Mouse (Mus musculus) gastrocnemius, adult 8-10 months (tissue): ENCODE results near the gene Tdrd9. TPM values are rescaled to one million over a fixed set of nuclear protein-coding genes. Genes with fewer than 3 reads are reported as not detected.

Experiments
- DNase-seq, 2 experiments: peaks; one replicate each; pipeline ENCODE4 v3.0.0; 2022; ENCODE audit warnings: low spot score in 2 of 2
- total RNA-seq, 4 experiments: library from RNA; stranded (reverse); gene quantifications; 2 replicates each; pipeline ENCODE4 v1.2.4; 2022

Tdrd9 gene
- total RNA-seq, 4 experiments from 2014 or later: 0.07 to 0.29 (median 0.16) TPM; not detected in 1

DNA sequence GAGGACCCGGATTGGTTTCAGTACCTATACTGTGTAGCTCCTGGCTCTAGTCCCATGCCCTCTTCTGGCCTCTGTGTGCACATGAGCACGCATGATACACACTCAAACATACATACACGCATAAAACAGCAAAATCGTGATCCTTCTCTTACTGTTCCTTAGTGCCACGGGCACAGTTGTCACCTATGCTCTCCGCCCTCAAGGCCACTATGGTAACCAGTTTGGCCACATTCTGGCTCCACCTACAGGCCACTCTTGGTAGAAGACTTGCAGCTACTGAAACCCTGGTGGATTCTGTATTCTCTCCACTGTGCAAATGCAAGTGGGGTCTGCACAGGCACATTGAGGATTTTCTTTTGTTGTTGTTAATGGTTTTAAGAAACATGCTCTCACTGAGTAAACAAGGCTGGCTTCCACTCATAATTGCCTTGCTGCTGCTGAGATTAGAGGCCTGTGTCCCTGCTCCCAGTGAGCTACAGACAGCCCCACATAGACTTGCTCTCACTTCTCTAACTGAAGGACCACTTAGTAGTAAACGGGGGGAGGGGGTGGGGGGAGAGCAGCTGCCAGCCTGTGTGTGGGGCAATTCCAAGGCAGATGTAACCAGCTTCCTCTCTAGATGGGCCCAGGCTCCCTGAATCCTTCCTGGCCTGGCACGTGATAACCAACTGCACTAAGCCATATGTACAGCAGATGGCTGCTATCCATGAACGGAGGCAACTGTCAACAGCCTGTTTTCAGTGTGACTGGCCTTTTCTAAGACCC lies 13.1 kb upstream of the Tdrd9 start:
- DNase-seq: peak; percentile 36 to 52

DNA sequence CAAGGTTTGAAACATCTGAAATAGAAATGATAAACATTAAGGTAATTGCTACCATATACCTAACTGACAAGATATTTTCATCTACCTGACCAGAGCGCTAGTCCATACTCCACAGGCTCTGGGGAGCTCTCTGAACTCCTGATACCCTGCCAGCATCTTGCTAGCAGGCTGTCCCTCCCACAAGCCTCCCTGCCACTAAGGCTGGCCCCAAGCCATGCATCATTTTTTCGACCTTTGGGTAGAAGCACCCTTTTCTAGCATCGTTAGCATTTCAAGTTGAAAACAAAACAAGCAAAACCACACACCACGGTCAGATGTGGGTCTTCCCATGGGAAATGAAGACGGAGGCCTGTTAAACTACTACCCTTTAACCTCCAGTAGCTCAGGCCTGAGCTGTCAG lies 8.0 kb upstream of the Tdrd9 start:
- no peak for DNase-seq

DNA sequence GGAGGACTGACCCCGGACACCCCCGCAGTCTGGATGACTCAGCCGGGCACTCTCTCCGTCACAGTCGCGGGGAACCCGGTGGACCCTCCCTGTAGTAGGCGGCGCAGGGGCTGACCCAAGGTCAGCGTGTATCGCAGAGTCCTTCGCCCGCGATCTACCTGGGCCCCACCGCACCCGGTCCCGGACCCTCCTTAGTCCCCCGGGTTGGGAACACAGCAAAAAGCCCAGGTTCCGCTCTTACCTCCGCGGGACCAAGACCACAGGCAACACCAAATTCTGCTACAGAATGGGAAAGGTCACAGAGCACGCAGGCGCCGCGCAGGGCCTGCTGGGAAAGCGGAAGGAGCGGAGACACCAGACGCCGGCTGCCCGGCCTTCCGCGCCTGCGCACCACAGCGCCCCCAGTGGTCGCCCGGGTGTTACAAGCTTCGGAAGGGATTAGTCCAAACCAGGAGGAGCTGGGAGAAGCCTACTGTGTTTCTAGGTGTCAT lies 4.6 kb upstream of the Tdrd9 start, which contains the start of gene Atp5mpl:
TSS of gene Atp5mpl (minus strand) at position 295 of the 491 bp plus-strand sequence.
- DNase-seq: peak; percentile 91 to 92

DNA sequence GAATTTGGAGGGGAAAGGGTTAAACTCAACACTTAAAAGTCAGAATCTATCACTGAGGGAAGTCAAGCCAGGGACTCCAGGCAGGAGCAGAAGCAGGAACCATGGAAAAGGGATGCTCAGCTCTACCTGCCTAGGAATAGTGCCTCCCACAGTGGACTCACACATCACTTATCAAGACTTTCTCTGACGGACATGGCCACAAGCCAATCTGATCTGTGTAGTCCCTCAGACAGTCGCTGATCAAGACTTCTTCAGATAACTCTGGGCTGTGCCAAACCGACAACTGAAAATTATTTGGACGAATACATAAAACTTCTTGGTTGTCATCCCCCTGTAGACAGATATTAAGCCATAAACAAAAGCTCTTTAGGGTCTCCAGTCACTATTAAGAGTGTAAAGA lies 1.3 kb upstream of the Tdrd9 start:
- no peak for DNase-seq

DNA sequence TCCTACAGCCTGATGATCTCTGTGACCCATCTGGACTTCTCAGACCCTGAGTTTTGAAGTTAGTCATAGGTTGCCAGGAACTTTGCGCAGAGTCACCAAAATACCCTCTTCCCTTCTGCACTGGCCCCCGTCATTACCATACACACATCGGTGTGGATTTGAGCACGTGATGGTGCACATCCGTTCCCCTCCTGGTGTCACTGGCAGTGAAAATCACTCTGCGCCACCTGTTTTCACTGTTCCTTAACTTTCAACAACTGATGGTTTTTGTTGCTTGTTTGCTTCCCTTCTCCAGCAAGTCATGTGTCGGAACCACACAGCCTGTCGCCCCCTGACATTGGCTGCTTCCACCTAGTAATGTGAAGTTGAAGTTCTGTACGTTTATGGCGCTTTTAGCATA lies 1.1 kb downstream of the Tdrd9 start:
- no peak for DNase-seq

DNA sequence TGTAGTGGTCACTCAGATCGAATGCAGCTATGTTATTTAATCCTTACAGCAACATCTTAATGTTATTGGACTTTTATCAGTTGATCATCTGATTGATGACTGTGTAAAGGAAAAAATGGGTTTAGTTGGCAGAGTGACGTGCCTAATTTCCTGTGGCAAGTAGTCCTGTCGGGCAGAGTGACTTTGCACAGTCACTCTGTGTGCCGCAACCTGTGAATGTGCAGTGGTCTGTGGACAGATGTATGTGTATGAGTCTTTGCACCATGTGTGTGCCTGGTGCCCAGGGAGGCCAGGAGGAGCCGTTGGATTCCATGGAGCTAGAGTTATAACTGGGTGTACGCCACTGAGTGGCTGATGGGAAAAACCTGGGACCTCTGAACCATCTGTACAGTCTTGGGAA lies 3.2 kb downstream of the Tdrd9 start:
- DNase-seq: no peak

DNA sequence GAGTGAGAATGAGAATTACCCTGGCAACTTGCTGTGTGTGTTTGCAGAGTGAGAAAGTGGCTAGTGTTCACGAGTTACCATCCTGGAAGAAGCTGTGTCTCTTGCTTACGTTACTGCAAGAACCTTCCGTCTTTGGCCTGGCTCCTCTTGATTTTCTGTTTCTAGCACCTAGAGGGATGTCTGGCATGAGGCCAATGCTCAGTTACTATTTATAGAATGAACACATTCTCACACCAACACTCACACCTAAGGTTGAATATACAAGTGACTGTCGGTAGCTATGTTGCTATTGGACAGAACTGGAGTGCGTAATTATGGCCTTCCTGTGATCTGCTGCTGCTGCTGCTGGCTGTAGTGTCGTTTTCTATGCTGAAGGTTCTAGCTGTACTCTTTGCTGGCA lies 5.8 kb downstream of the Tdrd9 start:
- DNase-seq: no peak

DNA sequence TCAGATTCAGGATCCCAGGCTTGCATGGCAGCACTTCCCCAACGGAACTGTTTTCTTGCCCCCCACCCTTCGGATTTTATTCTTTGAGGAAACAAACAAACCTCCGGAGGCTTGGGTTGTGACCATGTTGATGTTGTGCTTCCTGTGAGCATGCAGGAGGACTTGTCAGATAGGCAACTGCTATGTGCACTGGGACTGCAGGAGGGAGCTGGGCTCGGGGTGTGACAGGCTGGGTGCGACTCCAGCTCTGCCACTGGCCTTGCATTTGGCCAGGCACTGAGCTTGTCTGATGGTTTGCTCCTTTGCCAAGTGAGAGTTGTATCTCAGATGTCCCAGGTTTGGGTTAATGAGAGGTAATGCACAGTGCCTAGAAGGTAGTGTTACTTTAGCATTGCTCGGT lies 6.9 kb downstream of the Tdrd9 start:
- no peak for DNase-seq

DNA sequence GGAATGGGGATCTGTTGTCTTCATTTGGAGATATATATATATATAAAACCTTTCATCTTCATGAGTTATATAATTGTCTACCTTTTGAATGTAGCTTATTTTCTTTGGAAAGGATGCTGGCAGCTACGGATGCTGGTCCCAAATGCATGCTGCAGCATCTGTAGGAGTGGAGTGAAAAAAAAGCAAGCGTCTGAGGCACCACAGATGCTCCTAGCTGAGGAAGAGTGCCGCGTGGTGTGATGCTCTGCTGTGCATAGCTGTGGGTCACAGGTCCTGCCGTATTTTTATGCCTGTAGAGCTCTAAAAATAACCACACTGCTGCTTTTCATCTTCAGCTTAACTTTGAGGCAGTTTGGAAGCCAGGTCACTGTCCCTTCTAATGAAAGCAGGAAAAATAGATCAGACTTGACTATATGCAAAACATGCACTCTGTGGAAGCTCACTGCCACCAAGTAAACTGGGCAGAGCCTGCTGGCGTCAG lies 9.6 kb downstream of the Tdrd9 start, which contains the start of gene Rd3l:
TSS of gene Rd3l (minus strand) at position 431 of the 481 bp plus-strand sequence.
- DNase-seq: no peak

DNA sequence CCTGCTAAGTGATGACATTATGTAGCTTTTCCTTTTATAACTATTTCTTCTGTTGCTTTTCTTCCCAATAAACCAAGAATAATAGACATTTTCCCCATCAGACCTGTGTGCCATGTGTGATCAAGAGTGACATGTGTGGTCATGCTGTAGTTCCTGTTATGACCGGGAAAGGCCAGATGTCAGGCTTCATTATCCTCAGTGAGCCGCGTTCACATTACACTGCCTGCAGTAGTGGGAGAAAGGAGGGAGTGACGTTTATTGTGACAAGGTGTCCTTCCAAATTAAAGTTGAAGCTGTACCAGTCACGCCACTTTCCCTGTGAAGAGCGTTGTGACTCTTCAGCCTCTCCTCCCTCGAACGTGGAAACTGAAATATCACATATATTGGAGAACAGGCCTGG lies 10.5 kb downstream of the Tdrd9 start:
- DNase-seq: no peak

DNA sequence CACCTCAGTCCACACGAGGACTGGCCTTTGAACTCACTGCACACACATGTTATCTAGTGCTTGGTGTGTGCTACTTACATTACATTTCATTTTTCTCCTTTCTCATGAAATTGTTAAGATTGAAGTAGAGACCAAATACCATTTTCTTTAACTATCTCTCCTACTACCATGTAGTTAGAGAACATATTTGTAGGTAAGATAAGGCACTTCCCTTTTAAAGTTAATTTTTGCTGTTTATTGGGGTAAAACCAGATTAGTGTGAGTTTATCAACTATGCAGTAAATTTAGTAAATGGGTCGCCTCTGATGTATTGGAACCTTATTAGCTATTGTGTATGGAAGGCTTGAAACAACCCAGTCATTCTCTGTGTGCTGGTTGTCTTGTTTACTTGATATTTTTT lies 11.8 kb downstream of the Tdrd9 start:
- DNase-seq: no peak

DNA sequence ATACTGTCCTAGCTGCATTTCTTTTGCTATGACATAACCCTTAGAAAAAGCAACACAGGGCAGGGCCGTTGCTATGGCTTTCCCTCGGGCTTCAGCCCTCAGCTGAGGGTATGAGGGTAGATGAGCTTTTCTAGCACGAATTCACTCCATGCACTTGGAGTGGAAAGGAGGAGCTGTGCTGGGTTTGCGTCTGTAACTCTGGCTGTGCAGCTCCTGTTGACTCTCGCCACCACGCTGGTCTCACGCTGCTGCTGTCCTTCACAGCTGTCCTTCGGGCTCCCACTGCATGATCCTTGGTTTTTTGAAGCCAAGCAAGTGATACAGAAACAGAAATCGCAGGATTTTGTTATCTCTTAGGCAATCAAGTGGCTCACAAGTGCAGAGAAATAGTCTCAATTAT lies 15.4 kb downstream of the Tdrd9 start:
- DNase-seq: no peak

DNA sequence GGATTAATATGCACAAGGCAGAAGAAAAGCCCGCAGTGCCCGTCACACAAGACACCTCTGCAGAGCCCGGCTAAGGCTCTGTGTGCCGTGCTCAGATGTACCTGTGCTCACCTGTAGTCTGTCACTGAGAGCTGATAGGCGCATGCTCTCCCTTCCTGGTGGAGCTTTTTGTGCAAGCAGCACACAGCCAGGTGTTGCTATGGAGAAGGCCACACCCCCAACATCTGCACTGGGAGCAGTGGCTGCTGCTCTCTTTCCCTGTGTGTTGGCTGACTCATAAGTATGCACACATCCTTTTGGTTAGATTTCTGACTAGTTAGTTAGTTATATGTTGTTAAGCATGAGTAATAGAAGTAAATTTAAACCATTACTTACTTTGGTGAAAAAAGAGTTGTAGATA lies 21.3 kb downstream of the Tdrd9 start:
- no peak for DNase-seq

DNA sequence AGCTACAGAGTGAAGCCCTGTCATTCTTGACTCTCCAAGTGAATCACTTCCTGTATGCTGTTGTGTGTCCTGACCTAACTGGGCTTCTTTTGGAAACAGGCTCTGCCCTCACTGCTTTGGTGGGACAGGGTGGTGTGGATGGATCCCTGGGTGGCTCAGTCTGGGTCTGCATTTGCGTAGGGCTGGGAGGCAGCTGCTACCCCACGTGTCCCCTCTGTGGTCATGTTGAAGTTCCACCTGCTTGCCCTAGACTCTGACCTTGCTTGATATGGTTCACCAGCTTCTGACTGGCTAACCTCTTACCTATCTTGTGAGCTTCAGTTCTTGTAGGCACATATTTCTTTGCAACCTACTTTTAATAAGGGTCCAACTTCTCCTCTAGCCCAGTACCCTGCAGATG lies 23.8 kb downstream of the Tdrd9 start:
- DNase-seq: no peak

DNA sequence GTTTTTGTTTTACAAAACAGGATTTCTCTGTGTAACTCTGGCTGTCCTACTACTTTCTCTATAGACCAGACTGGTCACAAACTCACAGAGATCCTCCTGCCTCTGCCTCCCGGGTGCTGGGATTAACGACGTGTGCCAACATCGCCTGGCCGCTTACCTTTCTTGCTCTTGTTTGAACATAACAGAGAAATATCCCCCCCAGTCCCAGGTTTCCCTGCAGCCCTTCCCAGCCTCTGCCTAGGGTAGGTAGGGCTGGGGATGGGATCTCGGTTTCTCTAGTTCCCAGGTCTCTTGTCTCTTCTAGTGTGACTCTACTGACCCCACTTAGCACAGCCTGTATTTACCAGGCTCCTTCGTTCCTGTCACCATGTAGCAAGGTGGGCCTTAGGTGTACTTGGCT lies 28.4 kb downstream of the Tdrd9 start:
- no peak for DNase-seq

DNA sequence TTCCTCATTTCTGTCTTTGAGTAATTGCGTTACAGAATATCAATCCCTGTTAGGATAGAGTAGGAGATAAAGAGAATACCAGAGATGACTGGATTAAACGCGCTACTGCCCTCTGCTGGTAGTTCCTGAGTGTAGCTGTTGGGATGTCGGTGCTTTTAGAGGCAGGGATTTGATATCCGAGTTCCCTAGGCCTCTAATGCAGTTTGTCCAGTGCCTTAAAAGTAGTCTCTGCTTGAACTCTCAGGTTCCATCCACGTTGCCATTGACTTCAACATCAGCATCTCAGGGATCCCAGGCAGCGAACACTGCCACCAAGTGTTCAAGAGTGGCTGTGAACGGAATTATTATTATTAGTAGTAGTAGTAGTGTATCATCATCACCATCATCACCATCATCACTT lies 29.9 kb downstream of the Tdrd9 start:
- peak in 1 of 2 experiments; percentile 25 for DNase-seq

DNA sequence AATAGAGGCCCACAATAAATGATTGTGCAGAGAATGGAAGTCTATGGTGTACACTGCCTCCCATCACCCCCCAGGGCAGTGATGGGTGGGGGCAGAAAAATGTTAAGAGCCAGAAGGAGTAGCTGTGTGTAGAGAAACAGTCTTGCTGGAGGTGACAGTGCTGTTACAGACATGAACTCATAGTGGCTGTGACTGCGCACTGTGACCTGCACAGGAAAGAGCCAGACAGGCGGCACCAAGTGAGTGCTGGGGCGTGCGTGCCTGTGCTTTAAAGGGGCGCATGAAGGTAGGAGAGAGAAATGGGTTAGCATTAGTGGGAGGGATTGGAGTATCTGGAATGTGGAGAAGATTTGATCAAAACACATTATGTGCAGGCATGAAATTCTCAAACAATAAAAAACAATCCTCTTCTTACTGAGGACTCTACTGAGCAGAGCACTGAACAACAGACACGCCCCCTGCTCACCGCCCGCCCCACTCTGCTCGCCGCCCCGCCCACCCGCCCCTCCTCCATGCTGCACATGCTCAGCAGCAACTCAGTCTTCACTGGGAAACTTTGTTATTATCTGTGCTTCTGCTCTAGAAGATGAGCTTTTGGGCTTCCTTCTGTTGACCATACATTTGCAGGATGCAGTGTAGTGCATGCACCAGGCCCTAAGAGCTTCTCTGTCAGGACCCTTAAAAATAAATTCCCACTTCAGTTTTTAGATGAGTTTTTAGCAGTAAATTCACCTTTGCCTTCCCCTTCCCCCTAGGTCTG lies 41.3 kb downstream of the Tdrd9 start:
- no peak for DNase-seq

DNA sequence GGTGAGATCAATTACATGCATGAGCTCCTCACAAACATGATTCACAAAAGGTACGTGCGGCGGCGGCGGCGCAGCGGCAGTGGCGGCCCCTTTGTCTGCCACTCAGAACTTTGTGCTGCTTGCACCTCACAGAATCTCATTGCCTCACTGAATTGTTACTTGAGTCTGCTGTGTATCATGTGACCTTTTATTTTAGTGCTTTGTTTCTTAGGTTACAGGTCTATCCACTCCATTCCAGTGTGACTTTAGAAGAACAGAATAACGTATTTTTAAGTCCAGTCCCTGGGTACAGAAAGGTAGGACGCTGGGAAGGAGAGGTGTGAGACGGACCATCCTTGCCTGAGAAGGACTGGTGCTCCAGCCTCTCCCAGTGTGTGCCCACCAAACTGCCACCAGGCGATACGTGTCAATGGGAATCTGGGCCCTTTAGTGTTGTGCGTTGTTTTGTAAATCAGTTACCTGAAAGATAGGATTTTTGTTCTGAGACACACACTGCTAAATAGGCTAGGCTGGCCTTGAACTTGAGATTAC lies 42.0 kb downstream of the Tdrd9 start:
- DNase-seq: no peak

DNA sequence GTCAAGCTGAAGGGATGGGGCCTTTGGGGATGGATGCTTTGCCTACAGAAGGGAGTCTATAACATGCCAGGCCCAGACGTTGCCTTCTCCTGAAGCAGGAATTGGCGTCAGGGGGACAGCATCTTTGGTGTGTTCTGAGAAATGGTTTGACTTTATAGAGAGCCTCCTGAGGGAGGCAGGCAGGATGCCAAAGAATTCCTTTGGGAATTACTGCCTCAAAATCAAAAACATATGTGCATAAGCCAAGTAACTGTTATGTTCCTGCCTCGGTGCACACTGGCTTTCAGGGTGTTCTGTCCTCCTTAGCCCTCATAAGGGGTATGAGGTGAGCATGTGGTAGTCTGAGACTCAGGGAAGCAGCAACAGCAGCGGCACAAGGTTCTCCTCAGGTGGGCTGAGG lies 45.0 kb downstream of the Tdrd9 start:
- DNase-seq: no peak

DNA sequence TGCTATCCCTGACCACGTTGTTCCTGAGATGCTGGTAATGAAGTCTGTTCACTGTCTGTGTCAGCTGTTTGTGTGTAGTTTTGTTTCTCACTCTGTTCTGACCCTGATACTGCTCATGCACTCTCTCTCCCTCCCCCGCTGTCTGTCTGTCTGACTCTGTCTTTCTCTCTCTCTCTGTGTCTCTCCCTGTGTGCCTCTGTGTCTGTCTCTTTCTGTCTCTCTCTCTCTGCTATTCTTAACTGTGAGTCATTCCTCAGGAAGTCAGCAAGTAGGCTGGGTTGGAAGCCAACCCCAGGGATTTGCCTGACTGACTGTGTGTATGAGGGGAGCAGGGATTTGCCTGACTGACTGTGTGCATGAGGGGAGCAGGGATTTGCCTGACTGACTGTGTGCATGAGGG lies 51.9 kb downstream of the Tdrd9 start:
- no peak for DNase-seq

DNA sequence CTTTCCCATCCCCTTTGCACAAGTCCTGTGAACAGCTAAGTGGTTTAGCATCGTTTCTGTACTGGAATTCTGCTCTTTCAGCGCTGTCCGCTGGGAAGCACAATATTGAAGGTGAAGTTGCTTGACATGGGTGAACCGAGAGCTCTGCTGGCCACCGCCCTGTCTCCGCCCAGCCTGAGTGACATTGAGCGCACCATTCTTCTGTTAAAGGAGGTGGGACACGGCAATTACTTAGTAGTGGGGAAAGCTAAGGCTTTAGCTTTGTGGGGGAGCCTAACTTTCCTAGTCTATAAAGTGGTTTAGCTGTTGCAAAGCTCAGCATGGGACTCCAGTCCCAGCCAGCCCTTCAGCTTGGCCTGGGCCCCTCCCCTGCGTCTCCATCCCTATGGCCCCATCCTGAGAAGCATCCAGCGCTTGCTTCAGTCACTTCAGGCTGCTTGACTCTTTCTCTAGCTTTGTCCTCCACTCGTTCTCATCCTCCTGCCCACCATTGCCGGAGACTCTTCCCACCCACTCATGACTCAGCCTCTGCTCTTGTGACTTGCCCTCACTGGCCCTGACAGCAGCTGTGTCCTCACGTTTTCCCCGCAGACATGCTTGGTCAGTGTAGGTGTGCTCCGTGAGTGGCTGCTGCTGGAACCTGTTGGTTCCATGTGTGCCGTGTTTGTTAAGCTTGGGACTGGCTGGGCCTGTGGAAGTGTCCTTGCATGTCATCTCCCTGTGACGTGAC lies 53.4 kb downstream of the Tdrd9 start:
- DNase-seq: no peak

DNA sequence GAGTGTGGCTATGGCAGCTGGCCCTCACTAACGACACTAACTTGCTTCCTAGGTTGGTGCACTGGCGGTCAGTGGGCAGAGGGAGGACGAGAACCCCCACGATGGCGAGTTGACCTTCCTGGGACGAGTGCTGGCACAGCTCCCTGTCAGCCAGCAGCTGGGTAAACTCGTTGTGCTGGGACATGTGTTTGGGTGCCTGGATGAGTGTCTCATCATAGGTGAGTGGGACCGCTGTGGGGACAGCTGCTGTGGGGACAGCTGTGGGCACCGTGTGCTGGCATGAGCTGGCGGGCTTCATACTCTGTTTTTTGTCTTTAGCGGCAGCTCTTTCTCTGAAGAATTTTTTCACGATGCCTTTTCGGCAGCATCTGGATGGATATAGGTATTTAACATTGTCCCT lies 54.1 kb downstream of the Tdrd9 start:
- no peak for DNase-seq
